ENCODE assay signal across 28 mouse cellular contexts in genomic region chr10:80011740-80012139, GRCm38 (mm10).
"Had no signal": no experiment of that assay in that cellular context is flagged by ENCODE, and none has a peak within 500 bp of the region (broad histone marks: within the 10 kb centered on the region; RNA-seq: fewer than 3 reads in every experiment).

No protein-coding gene starts in this region.

- H3K27me3 ChIP-seq: megakaryocyte, embryonic 14.5 days had no signal

- H3K4me1 ChIP-seq: limb, embryonic 12.5 days; midbrain, embryonic 12.5 days; midbrain, embryonic 13.5 days; midbrain, embryonic 15.5 days; neural tube, embryonic 12.5 days had no signal

- H3K4me3 ChIP-seq: limb, embryonic 10.5 days; limb, embryonic 12.5 days; limb, embryonic 13.5 days; limb, embryonic 15.5 days; liver, embryonic 12.5 days; liver, embryonic 13.5 days; liver, embryonic 15.5 days; lung, embryonic 15.5 days; midbrain, embryonic 10.5 days; midbrain, embryonic 12.5 days; midbrain, embryonic 13.5 days; midbrain, embryonic 15.5 days; myocyte; neural tube, embryonic 12.5 days had no signal

- H3K27ac ChIP-seq: limb, embryonic 10.5 days; limb, embryonic 12.5 days; limb, embryonic 13.5 days; limb, embryonic 15.5 days; liver, embryonic 12.5 days; liver, embryonic 13.5 days; liver, embryonic 14.5 days; liver, embryonic 15.5 days; lung, embryonic 15.5 days; macrophage; midbrain, embryonic 10.5 days; midbrain, embryonic 12.5 days; midbrain, embryonic 13.5 days; midbrain, embryonic 15.5 days; neural tube, embryonic 12.5 days had no signal

- H3K9me3 ChIP-seq: limb, embryonic 10.5 days; lung, embryonic 15.5 days had no signal

- H3K36me3 ChIP-seq: limb, embryonic 10.5 days; limb, embryonic 12.5 days had no signal

- DNase-seq: left cerebral cortex, postnatal 4 days; liver; liver, embryonic 13.5 days; liver, postnatal 0 days; lung, adult 18-20 months; lung, adult 2 months; lung, embryonic 14.5 days; lung, postnatal 10 days; lung, postnatal 14 days; lung, postnatal 36 days; lung, postnatal 4 days; midbrain, embryonic 14.5 days had no signal
